Mouse (Mus musculus) liver, adult (tissue): ENCODE measurements around the gene Rxfp1.

Experiments used
- GATA4 ChIP-seq: IDR thresholded peaks from 2 replicates; pipeline ENCODE4 v1.6.1; 2014; ENCODE audit warnings: mild to moderate bottlenecking, low read length; ENCODE audit not compliant: insufficient replicate concordance

The Rxfp1 gene

DNA sequence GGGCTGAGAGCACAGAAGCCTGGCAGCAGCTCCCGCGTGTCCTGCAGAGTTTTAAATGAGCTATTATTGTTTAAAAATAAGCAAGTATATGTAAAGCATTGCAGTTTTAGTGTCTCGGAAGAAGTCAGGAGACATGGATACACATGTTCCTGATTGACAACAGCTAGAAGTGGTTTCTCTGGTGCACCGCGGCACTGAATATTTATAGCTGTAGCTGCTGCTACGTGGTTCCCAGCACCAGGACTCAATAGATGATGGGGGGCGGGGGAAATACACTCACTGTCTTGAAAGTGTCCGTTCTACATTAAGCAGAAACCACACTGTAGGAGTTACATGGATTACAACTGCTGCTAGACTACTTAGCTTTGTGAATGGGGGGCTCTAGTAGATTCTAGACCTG, 54.2 kb downstream of the Rxfp1 start:
- TF ChIP-seq GATA4, result no peak

DNA sequence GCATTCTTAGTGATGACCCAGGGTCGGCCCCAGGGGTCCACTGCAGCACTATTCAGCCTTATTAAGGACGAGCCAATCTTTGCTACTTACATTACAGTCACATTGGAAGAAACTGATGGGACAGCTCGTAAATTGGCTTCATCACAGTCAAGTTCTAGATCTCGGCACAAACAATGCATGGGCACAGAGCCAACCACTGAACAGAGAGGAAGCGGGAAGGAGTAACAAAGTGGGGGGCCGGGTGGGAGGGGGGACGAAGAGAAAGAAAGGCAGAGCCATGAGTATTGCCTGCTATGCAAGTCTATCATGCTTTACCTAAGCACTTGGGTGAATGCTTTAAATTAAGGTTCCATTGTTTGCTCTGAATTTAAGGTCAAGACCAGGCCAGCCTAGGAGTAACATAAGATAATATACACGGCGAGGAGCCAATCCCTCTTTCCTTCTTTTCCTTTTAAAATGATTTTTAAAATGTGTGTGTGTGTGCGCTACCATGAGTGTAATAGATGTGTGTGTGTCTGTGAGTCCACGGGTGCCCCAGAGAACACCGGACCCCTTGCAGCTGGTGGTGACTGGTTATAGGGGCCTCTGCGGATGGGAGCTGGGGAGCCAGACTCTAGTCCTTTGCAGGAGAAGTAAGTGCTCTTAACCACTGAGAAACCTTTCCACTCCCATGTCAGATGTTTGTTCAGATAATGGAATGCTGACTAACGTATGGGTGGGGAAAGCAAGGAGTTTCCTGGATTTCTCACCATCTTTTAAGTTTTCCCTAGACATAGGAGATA, 55.1 kb downstream of the Rxfp1 start:
- no peak for TF ChIP-seq GATA4

DNA sequence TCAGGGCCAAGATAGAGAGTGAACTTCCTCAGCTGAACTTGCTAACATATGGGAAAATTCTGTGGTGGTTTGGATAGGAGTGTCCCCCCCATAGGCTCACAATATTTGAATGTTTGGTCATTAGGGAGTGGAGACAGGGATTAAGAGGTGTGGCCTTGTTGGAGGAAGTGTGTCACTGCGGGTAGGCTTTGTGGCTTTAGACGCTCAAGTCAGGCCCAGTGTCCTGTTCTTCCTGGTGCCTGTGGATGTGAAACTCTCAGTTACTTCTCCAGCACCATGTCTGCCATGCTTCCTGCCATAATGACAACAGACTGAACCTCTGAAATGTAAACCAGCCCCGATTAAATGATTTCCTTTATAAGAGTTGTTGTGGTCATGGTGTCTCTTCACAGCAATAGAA, 61.3 kb downstream of the Rxfp1 start:
- no peak for TF ChIP-seq GATA4

DNA sequence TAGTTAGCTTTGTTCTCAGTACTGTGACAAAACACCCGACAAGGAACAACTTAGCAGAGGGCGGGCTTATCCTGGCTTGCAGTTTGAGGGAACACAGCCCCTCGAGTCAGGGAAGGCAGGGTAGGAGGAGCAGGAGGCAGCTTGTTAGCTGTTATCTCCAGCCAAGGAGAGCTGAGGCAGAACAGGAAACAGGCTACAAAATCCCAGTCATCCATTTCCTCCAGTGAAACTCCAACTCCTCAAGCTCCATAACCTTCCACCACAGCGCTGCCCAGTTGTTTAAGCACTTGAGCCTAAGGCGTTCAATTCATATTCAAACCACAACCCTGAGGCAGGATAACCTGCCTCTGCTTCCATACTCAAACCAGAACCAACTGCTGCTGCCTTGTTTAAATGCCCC, 63.0 kb downstream of the Rxfp1 start:
- TF ChIP-seq GATA4, result no peak

DNA sequence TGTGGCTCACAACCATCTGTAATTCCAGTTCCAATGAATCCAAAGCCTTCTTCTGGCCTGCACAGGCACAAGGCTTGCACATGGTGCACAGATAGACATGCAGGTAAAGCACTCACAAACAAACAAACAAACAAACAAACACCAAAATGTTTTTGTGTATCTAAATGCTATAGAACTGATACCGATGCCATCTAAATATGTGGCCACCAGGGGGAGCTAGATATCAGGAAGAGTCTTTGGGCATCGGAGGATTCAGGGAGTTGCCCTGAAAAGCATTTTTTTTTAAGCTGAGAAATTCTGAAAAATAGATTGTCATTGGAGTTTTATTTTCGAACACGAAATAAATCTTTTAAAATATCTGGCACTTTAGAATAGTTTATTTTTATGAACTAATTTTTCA, 64.6 kb downstream of the Rxfp1 start:
- TF ChIP-seq GATA4, result no peak

DNA sequence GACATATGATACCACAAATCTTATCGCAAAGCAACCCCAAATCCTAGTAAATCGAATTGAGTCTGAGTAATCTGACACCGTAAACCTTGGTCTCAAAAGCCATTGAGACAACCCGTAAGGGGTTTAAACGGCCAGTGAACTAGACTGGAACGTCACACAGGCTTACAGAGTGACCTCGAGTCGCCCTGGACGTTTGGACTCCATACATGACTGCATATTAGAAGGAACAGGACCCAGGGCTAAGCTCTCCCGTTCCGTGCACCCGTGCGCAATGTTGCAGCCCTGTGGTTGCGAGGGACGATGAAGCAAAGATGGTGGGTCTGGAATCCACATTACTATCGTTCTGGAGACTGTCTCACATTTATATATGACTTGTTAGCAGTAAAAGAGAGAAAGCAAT, 65.5 kb downstream of the Rxfp1 start:
- TF ChIP-seq GATA4, result no peak

DNA sequence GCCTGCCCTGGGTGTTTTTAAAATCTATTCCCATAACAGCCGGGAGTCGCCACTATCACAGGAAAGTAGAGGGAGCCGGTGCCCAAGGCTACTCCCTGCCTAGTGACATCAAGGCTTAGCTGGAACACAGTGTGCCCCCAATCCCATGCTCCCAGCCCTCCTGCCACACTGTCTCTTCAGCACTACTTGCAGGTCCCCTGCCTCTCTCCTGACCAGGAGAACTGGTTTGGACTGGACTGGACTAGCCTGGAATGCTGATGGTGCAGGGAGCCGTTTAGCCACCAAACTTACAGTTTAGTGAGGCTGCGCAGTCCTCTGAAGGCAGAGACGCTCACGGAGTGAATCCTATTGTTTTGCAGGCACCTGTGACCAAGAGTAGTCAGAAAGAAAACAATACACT, 67.1 kb downstream of the Rxfp1 start:
- TF ChIP-seq GATA4, result no peak

DNA sequence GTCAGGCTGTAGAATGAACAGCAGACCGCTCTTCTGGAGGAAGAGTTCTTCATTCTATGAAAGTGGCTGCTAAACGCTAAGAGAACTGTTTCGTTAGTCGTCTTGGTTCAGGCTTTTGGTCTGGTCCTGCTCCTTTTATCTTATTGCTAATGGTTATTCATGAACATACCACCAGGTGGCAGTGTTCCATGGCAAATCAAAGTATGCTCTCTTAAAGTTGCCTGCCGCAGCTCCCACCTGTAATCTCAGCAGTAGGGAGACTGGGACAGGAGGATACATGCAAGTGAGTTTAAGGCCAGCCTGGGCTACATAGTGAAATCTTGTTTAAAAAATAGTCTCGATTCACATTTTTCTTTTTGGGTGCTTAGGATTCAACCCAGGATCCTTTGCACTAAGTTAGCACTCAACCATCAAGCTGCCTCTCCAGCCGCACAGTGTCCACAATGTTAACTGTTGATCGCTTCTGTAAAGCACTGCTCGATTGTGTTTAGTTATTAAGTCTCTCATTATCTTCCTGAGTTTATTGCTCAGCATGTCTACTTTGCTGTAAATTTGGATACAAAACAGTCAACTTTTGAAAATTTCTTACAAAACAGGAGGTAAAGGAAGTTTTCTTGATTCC, 72.8 kb downstream of the Rxfp1 start:
- TF ChIP-seq GATA4, result no peak

DNA sequence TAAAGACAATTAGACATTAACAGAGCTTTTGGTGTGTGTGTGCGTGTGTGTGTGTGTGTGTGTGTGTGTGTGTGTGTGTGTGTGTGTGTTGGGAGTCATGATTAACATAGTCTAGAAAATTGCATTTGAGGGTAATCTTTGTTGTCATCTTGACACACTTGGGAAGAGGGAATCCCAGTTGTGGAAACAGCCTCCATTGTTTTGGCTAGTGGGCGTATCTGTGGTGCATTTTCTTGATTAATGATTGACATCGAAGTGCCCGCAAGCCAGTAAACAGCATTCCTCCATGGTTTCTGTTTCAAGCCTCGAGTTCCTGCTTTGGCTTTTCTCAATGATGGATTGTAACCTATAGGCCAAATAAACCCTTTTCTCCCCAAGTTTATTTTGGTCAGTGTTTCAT, 81.0 kb downstream of the Rxfp1 start:
- TF ChIP-seq GATA4, result no peak

DNA sequence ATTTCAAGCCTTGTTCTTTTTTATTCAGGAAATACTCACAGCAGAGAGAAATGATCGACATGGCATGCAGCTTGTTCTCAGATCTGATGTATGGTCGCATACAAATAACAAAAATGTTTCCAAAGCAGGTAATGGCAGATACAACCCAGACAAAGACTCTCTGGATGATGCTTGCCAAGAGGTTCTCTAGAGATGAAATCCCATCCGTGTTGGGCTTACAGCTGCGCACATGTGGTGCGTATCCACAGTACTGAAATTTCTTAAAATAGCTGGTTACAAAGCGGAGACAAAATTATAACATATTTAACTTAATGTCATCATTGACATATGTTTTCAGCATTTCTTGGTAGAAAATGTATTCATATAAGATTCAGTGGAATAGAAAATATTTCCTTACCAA, 85.6 kb downstream of the Rxfp1 start:
- no peak for TF ChIP-seq GATA4

DNA sequence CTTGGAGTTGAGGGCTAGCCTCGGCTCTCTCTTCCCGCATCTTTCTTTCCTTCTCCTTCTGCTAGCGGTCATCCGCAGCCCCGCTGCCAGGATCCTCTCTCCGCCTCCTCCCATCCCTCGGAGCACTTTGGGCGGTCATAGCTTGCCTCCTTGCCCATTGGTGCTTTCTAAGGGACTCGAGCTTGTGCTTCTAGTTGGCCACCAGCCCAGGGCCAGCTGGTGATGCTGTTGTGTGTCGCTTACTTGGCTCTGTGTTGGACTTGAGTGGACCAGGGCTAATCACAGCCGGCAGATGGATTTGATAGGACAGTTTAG, 108.3 kb downstream of the Rxfp1 start, which contains the start of gene Etfdh:
Gene Etfdh (minus strand): TSS at position 85 of the 315 bp plus-strand sequence.
- no peak for TF ChIP-seq GATA4

DNA sequence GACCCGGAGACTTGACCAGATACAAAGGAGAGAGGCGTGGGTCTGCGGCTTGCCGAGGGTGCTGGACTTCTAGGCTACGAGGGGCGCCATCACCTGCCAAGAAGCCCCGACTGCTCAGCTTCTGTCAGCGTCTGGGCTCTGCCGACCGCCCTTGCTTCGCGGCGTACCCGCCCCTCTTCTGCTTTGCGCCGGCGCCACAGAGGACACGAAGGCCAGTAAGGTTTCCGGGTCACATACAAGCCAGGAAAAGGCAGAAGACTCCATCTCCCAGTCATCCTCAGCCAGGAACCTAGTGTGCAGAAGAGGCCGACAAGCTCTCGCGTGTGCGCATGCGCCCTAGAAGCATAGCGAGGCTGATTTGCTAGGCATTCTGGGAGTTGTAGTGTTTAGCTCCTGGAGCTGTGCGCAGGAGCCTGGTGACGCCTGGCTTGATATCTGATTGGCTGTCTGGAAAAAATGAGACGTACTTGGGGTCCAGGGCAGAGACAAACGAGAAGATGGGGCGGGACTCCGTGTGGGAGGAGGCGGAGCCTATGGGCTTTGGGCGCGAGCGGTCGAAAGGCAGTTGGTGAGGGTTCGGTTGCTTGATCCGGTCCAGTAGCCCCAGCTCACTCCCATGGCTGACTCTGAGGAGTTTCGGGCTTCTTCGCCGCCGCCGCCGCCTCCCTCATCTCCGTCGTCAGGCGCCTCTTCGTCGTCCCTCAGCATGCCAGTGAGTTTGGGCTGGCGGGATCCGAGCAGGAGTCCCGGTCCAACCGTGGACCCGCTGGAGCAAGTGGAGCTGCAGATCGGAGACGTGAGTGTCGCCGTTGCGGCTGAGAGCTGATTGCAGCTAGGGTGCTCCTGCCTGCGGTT, 108.9 kb downstream of the Rxfp1 start, which contains the start of gene 4930579G24Rik:
Gene 4930579G24Rik (plus strand): TSS at position 519 of the 855 bp plus-strand sequence.
- TF ChIP-seq GATA4, result no peak

DNA sequence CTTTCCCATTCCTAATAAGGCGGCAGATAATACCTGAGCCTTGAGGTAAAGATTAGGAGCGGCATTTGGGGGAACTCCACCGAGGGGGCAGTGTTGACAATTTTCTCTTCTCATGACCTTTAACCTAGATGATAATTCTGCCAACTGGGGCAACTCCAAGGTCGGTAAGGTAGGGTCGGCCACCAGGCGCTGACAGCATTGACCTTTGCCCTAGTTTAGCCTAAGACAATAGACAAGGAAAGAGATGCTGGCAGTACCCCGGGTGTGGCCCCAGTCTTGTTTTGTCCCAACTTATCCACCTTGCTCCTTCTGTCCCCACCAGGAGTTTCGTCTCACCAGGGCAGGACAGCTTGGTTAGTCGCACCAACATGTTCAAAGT, 109.5 kb downstream of the Rxfp1 start:
- TF ChIP-seq GATA4, result no peak

DNA sequence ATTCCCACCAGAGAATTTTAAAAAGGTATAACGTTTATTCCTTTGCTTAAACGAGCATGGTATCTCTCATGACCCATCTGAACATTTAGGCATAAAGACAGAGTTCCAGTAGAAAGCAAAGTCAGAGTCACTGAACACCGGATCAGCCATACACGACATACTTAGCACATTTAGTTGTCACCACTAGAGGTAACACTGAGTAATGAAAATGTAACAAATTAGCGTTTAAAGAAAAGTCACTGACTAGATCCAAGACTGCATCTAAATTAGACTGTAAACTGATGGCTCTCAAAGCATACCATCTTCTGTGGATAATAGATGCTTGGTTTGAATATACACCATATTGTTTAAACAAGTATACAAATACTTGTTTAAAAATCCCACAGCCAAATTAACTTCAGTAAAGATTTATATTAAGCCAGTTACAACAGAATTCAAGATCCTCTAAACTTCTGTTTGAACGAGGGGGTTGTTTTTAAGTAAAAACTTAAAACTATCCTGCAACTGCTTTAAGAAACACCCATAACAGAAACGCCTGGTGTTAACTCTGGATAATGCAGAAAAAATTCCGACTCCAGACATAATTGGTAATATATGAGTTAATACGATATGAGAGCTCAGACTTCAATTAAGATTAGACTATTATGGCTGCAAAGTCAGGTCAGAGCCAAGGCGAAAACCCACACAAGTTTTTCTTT, 110.0 kb downstream of the Rxfp1 start:
- TF ChIP-seq GATA4, result no peak

DNA sequence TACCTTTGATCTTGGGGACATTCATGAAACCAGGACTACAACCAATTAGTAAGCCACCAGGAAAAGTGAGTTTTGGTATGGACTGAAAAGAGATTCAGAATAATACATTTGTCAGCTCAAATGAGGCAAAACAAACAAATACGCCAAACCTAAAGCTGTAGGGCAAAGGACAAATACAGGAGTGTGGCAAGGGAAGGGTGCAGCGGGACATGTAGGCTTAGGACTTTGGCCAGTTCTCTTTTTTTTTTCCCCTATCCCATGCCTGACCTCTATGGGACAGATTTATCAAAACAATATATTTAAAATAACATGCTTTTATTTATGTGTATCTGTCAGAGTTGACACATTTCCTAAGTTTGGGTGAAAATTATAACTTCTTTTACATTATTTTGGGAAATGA, 127.8 kb downstream of the Rxfp1 start:
- no peak for TF ChIP-seq GATA4
